Mouse (Mus musculus): Measurements from ENCODE around the gene Ppp2r3c.
"Not testable (repeated sequence)": the region's sequence is repeated elsewhere in the genome, so short reads cannot be mapped to it uniquely, and the experiment has no call there.

Ppp2r3c gene

GRCm38 (mm10) chr12:55272243-55272642 is 30.6 kb downstream of the Ppp2r3c start:
- DNase-seq (ENCODE audit: low spot score) = no peak

- DNase-seq (ENCODE audit: low spot score) = not testable (repeated sequence)
Observed at GRCm38 (mm10) chr12:55263385-55263784, 39.4 kb downstream of the Ppp2r3c start.

- not testable (repeated sequence) for DNase-seq (ENCODE audit: low spot score)
Observed at GRCm38 (mm10) chr12:55261950-55262349, 40.8 kb downstream of the Ppp2r3c start.

GRCm38 (mm10) chr12:55242243-55242642 is 60.6 kb downstream of the Ppp2r3c start:
- not testable (repeated sequence) for DNase-seq (ENCODE audit: low spot score)

- not testable (repeated sequence) for DNase-seq (ENCODE audit: low spot score)
Observed at GRCm38 (mm10) chr12:55230520-55230861, 72.3 kb downstream of the Ppp2r3c start.

GRCm38 (mm10) chr12:55229626-55230519 is 72.9 kb downstream of the Ppp2r3c start, which contains the start of gene Srp54c:
TSS of gene Srp54c (plus strand) at chr12:55230168.
- not testable (repeated sequence) for DNase-seq (ENCODE audit: low spot score)

Measured in ovary, adult 18-20 months (tissue).